In genomic region chr3:108865129-108865528, GRCm38 (mm10) we compare ENCODE assay signal across 32 mouse cellular contexts. TPM values are rescaled to one million over a fixed set of nuclear protein-coding genes. Genes with fewer than 3 reads are reported as not detected.
DNase-seq lines count a peak whose midpoint lies in the region.
"Had no signal": no experiment of that assay in that cellular context is flagged by ENCODE, and none has a peak within 500 bp of the region (broad histone marks: within the 10 kb centered on the region; RNA-seq: fewer than 3 reads in every experiment).

No protein-coding gene starts in this region.

- H3K27ac ChIP-seq in macrophage = peak overlapping the region; percentile 78
- H3K27ac ChIP-seq: gastrocnemius, adult 2 months; hindbrain, embryonic 14.5 days; limb, embryonic 10.5 days; limb, embryonic 15.5 days; liver, embryonic 14.5 days; midbrain, embryonic 12.5 days; neural tube, embryonic 12.5 days had no signal

- WGBS in macrophage (ENCODE audit: missing documents) = 0% methylated on average over 3 of the region's 3 CpGs

- no peak overlapping the region for H3K4me3 ChIP-seq in macrophage (ENCODE audit: inconsistent target)
- H3K4me3 ChIP-seq: erythroblast, embryonic 14.5 days; gastrocnemius, adult 2 months; limb, embryonic 10.5 days; limb, embryonic 15.5 days; midbrain, embryonic 12.5 days; myocyte; neural tube, embryonic 12.5 days had no signal

- H3K79me2 ChIP-seq in macrophage (ENCODE audit: inconsistent target) = no peaks in the 10 kb centered on the region

- H3K36me3 ChIP-seq in macrophage (ENCODE audit: inconsistent target) = no peaks in the 10 kb centered on the region
- H3K36me3 ChIP-seq: limb, embryonic 10.5 days; limb, embryonic 15.5 days; midbrain, embryonic 12.5 days; neural tube, embryonic 12.5 days had no signal

- peak; percentile 8 for DNase-seq in CD4-positive helper T cell, adult 2 months (ENCODE audit: low read depth, low spot score)
- DNase-seq in CD4-positive, CD25-positive, alpha-beta regulatory T cell, adult 2 months (ENCODE audit: low read depth, low spot score) = peak; percentile 16
- DNase-seq in brain, adult 2 months (ENCODE audit: low read depth, low spot score) = peak; percentile 22
- DNase-seq in cerebellum, adult 9-11 months = no peak
- DNase-seq in embryo, embryonic 10 days (ENCODE audit: low spot score) = no peak
- DNase-seq: adrenal gland, postnatal 36 days; B cell, adult 2 months; cerebellum, adult 11 months; cerebellum, adult 9-10 months; gastrocnemius, adult 2 months; heart, postnatal 4 days; kidney, adult 11 months; layer of hippocampus, postnatal 36 days; lung, embryonic 14.5 days; lung, postnatal 14 days; right cerebral cortex, adult 18-20 months; spleen, adult 18-20 months had no signal

RNA-seq across cellular contexts. Expression of gene Fndc7, which starts 24.7 kb away (rescaled TPM):
- total RNA-seq in macrophage (2018; cell fraction: chromatin; rRNA removed) = 1 to 10 TPM in 15 of 26 experiments, under 1 TPM in 9, not detected in 2; 0.54 to 4.7 (median 1.2) TPM
- 1 to 10 TPM in 1 of 26 experiments, under 1 TPM in 25; 0.13 to 1.2 (median 0.46) TPM for total RNA-seq in macrophage (2018; cell fraction: cytosol; rRNA removed)
- total RNA-seq in macrophage (2018; cell fraction: nucleus; rRNA removed) = 10 to 100 TPM in 1 of 26 experiments, 1 to 10 TPM in 20, under 1 TPM in 4, not detected in 1; 0.25 to 10.9 (median 2.4) TPM
- 0.12 to 0.16 TPM (median 0.13 TPM) in 3 replicates for polyA plus RNA-seq in macrophage (2018)
- total RNA-seq: midbrain, postnatal 0 days had no signal
- polyA plus RNA-seq: erythroblast, embryonic 14.5 days; forebrain, embryonic 11.5 days; forebrain, embryonic 16.5 days; heart, embryonic 11.5 days; heart, postnatal 0 days; hindbrain, embryonic 14.5 days; kidney, embryonic 16.5 days; limb, embryonic 10.5 days; liver, embryonic 14.5 days; midbrain, embryonic 12.5 days; midbrain, postnatal 0 days had no signal

RNA-seq across cellular contexts. Expression of gene Stxbp3, which starts 24.8 kb away (rescaled TPM):
- total RNA-seq in macrophage (2018; cell fraction: chromatin; rRNA removed) = 100 to 1,000 TPM; 128 to 662 (median 397) TPM
- 100 to 1,000 TPM in 11 of 26 experiments, 10 to 100 TPM in 15; 44.8 to 155 (median 71.2) TPM for total RNA-seq in macrophage (2018; cell fraction: cytosol; rRNA removed)
- 100 to 1,000 TPM in 22 of 26 experiments, 10 to 100 TPM in 4; 86.0 to 401 (median 201) TPM for total RNA-seq in macrophage (2018; cell fraction: nucleus; rRNA removed)
- polyA plus RNA-seq in macrophage (2018) = 35.4 to 73.9 TPM (median 66.9 TPM) in 3 replicates

RNA-seq across cellular contexts. Expression of gene Prpf38b, which starts 46.4 kb away (rescaled TPM):
- total RNA-seq in macrophage (2018; cell fraction: chromatin; rRNA removed) = 100 to 1,000 TPM; 289 to 988 (median 649) TPM
- total RNA-seq in macrophage (2018; cell fraction: cytosol; rRNA removed) = 10 to 100 TPM; 30.2 to 95.1 (median 47.8) TPM
- total RNA-seq in macrophage (2018; cell fraction: nucleus; rRNA removed) = 100 to 1,000 TPM; 218 to 605 (median 372) TPM
- 42.7 to 154 TPM (median 82.2 TPM) in 3 replicates for polyA plus RNA-seq in macrophage (2018)

Comparison
In these comparisons a context has a peak if more than half of its experiments do, and no peak if none do; other contexts are left out.
1. DNase-seq: peak in CD4-positive helper T cell, adult 2 months (single experiment), CD4-positive, CD25-positive, alpha-beta regulatory T cell, adult 2 months (single experiment) and brain, adult 2 months (single experiment); none in cerebellum, adult 9-11 months (single experiment) and embryo, embryonic 10 days (single experiment).